Comparison of ENCODE assay signal across 41 mouse cellular contexts in genomic region chr10:127829121-127829520, GRCm38 (mm10). TPM values are rescaled to one million over a fixed set of nuclear protein-coding genes. Genes with fewer than 3 reads are reported as not detected.
DNase-seq lines count a peak whose midpoint lies in the region; TF ChIP-seq lines count a peak whose summit lies in the region.
"Had no signal": no experiment of that assay in that cellular context is flagged by ENCODE, and none has a peak within 500 bp of the region (broad histone marks: within the 10 kb centered on the region; RNA-seq: fewer than 3 reads in every experiment).

No protein-coding gene starts in this region.

- H3K36me3 ChIP-seq in testis, adult 2 months (ENCODE audit: control insufficient read depth, insufficient read depth, low read length), result no peaks in the 10 kb centered on the region
- H3K36me3 ChIP-seq: forebrain, embryonic 12.5 days; heart, embryonic 13.5 days; hindbrain, embryonic 10.5 days; hindbrain, embryonic 15.5 days; limb, embryonic 13.5 days; lung, embryonic 15.5 days; stomach, embryonic 15.5 days had no signal

- no peaks in the 10 kb centered on the region for H3K27me3 ChIP-seq in testis, adult 2 months (ENCODE audit: control insufficient read depth, insufficient read depth, low read length)
- H3K27me3 ChIP-seq: forebrain, embryonic 12.5 days; heart, embryonic 13.5 days; hindbrain, embryonic 15.5 days; limb, embryonic 13.5 days; lung, embryonic 15.5 days; stomach, embryonic 15.5 days had no signal

- peak overlapping the region; percentile 29 for H3K4me3 ChIP-seq in testis, adult 2 months (ENCODE audit: control insufficient read depth, low read depth, low read length)
- H3K4me3 ChIP-seq: erythroblast, embryonic 14.5 days; forebrain, embryonic 12.5 days; heart, embryonic 13.5 days; hindbrain, embryonic 10.5 days; hindbrain, embryonic 15.5 days; left cerebral cortex, adult 2 months; limb, embryonic 13.5 days; lung, embryonic 15.5 days; stomach, embryonic 15.5 days had no signal

- peak; percentile 30 for DNase-seq in cerebellum, adult 9-11 months
- DNase-seq in cerebellum, postnatal 4 days (ENCODE audit: low spot score in 2 of 2), result no peak
- no peak for DNase-seq in testis, postnatal 10 days (ENCODE audit: low spot score)
- peak; percentile 16 for DNase-seq in brain, embryonic 18.5 days (ENCODE audit: low read depth, low spot score)
- no peak for DNase-seq in urinary bladder, postnatal 10 days (ENCODE audit: low spot score)
- no peak for DNase-seq in layer of hippocampus, postnatal 10 days (ENCODE audit: low spot score in 2 of 2)
- DNase-seq: adrenal gland, postnatal 10 days; heart, postnatal 10 days; kidney, adult 11 months; kidney, postnatal 25 days; right cerebral cortex, postnatal 25 days; thymus, adult 18-20 months; thymus, postnatal 25 days had no signal

- H3K27ac ChIP-seq in testis, adult 2 months (ENCODE audit: control insufficient read depth, insufficient read depth, low read depth, low read length), result no peak overlapping the region
- H3K27ac ChIP-seq: forebrain, embryonic 12.5 days; heart, embryonic 13.5 days; hindbrain, embryonic 10.5 days; hindbrain, embryonic 15.5 days; left cerebral cortex, adult 2 months; limb, embryonic 13.5 days; lung, embryonic 15.5 days; stomach, embryonic 15.5 days had no signal

- TF ChIP-seq CTCF in testis, adult 2 months (IDR thresholded peaks at IDR 0.05; ENCODE audit: control insufficient read depth, insufficient read depth, insufficient replicate concordance, low read depth, low read length), result no peak

- H3K4me1 ChIP-seq in testis, adult 2 months (ENCODE audit: control insufficient read depth, insufficient read depth, low read length), result no peaks in the 10 kb centered on the region
- H3K4me1 ChIP-seq: forebrain, embryonic 12.5 days; heart, embryonic 13.5 days; hindbrain, embryonic 10.5 days; hindbrain, embryonic 15.5 days; limb, embryonic 13.5 days; lung, embryonic 15.5 days; stomach, embryonic 15.5 days had no signal

- no peak for TF ChIP-seq POLR2A in testis, adult 2 months (IDR thresholded peaks at IDR 0.05; ENCODE audit: control insufficient read depth, low read depth, low read length)

RNA-seq across cellular contexts. Expression of gene Rdh19, which starts 20.6 kb away (rescaled TPM):
- polyA plus RNA-seq in testis, adult 2 months (2012; rRNA removed), result not detected in 2 replicates
- total RNA-seq in layer of hippocampus, postnatal 10 days (2021), result not detected
- total RNA-seq: gastrocnemius, adult 8-10 months; gastrocnemius, postnatal 4 days; heart, adult 8-10 months; heart, postnatal 10 days; layer of hippocampus, adult 18-20 months; layer of hippocampus, postnatal 14 days; left cerebral cortex, adult 2 months; left cerebral cortex, postnatal 36 days; megakaryocyte, adult 5-6 weeks; neutrophil, adult 5-6 weeks had no signal
- polyA plus RNA-seq: CD4-positive, CD25-positive, alpha-beta regulatory T cell, adult 4 months; cortical plate, adult 2 months; embryonic facial prominence, embryonic 14.5 days; erythroblast, embryonic 14.5 days; forebrain, embryonic 12.5 days; heart, embryonic 13.5 days; hindbrain, embryonic 10.5 days; hindbrain, embryonic 15.5 days; inflammation-experienced regulatory T-cells, adult 6 months; kidney, embryonic 14.5 days; limb, embryonic 13.5 days; liver, embryonic 11.5 days; liver, embryonic 16.5 days; lung, embryonic 15.5 days; midbrain, embryonic 11.5 days; midbrain, embryonic 16.5 days; neural tube, embryonic 11.5 days; stomach, embryonic 15.5 days had no signal

RNA-seq across cellular contexts. Expression of gene Rdh16, which starts 28.2 kb away (rescaled TPM):
- polyA plus RNA-seq in testis, adult 2 months (2012; rRNA removed), result 0.04 TPM in 2 replicates
- under 1 TPM in 1 of 2 experiments, not detected in 1; 0.11 TPM for total RNA-seq in layer of hippocampus, postnatal 10 days (2021)
- total RNA-seq: heart, adult 8-10 months; heart, postnatal 10 days; megakaryocyte, adult 5-6 weeks; neutrophil, adult 5-6 weeks had no signal
- polyA plus RNA-seq: CD4-positive, CD25-positive, alpha-beta regulatory T cell, adult 4 months; embryonic facial prominence, embryonic 14.5 days; erythroblast, embryonic 14.5 days; forebrain, embryonic 12.5 days; heart, embryonic 13.5 days; hindbrain, embryonic 10.5 days; hindbrain, embryonic 15.5 days; inflammation-experienced regulatory T-cells, adult 6 months; limb, embryonic 13.5 days; liver, embryonic 11.5 days; lung, embryonic 15.5 days; midbrain, embryonic 11.5 days; midbrain, embryonic 16.5 days; neural tube, embryonic 11.5 days; stomach, embryonic 15.5 days had no signal

RNA-seq across cellular contexts. Expression of gene Rdh16f2, which starts 37.2 kb away (rescaled TPM):
- polyA plus RNA-seq in testis, adult 2 months (2012; rRNA removed), result 0.23 and 0.26 TPM in 2 replicates
- not detected for total RNA-seq in layer of hippocampus, postnatal 10 days (2021)
- total RNA-seq: gastrocnemius, adult 8-10 months; gastrocnemius, postnatal 4 days; heart, adult 8-10 months; heart, postnatal 10 days; layer of hippocampus, adult 18-20 months; layer of hippocampus, postnatal 14 days; left cerebral cortex, adult 2 months; left cerebral cortex, postnatal 36 days; megakaryocyte, adult 5-6 weeks; neutrophil, adult 5-6 weeks had no signal
- polyA plus RNA-seq: CD4-positive, CD25-positive, alpha-beta regulatory T cell, adult 4 months; cortical plate, adult 2 months; embryonic facial prominence, embryonic 14.5 days; erythroblast, embryonic 14.5 days; forebrain, embryonic 12.5 days; heart, embryonic 13.5 days; hindbrain, embryonic 10.5 days; hindbrain, embryonic 15.5 days; inflammation-experienced regulatory T-cells, adult 6 months; kidney, embryonic 14.5 days; limb, embryonic 13.5 days; liver, embryonic 11.5 days; lung, embryonic 15.5 days; midbrain, embryonic 11.5 days; midbrain, embryonic 16.5 days; neural tube, embryonic 11.5 days; stomach, embryonic 15.5 days had no signal

RNA-seq across cellular contexts. Expression of gene Rdh9, which starts 52.9 kb away (rescaled TPM):
- polyA plus RNA-seq in testis, adult 2 months (2012; rRNA removed), result 0.11 and 0.23 TPM in 2 replicates
- under 1 TPM; 0.33 to 0.50 TPM for total RNA-seq in layer of hippocampus, postnatal 10 days (2021)
- total RNA-seq: layer of hippocampus, postnatal 14 days; left cerebral cortex, postnatal 36 days; megakaryocyte, adult 5-6 weeks; neutrophil, adult 5-6 weeks had no signal
- polyA plus RNA-seq: erythroblast, embryonic 14.5 days; hindbrain, embryonic 10.5 days; liver, embryonic 11.5 days; liver, embryonic 16.5 days; lung, embryonic 15.5 days; midbrain, embryonic 16.5 days; neural tube, embryonic 11.5 days had no signal

RNA-seq across cellular contexts. Expression of gene Rdh7, which starts 59.5 kb away (rescaled TPM):
- not detected in 2 replicates for polyA plus RNA-seq in testis, adult 2 months (2012; rRNA removed)
- not detected for total RNA-seq in layer of hippocampus, postnatal 10 days (2021)
- total RNA-seq: heart, postnatal 10 days; layer of hippocampus, adult 18-20 months; layer of hippocampus, postnatal 14 days; left cerebral cortex, adult 2 months; left cerebral cortex, postnatal 36 days; megakaryocyte, adult 5-6 weeks; neutrophil, adult 5-6 weeks had no signal
- polyA plus RNA-seq: CD4-positive, CD25-positive, alpha-beta regulatory T cell, adult 4 months; cortical plate, adult 2 months; embryonic facial prominence, embryonic 14.5 days; erythroblast, embryonic 14.5 days; forebrain, embryonic 12.5 days; heart, embryonic 13.5 days; hindbrain, embryonic 10.5 days; hindbrain, embryonic 15.5 days; inflammation-experienced regulatory T-cells, adult 6 months; kidney, embryonic 14.5 days; limb, embryonic 13.5 days; liver, embryonic 11.5 days; lung, embryonic 15.5 days; midbrain, embryonic 11.5 days; midbrain, embryonic 16.5 days; neural tube, embryonic 11.5 days had no signal

Comparison
In these comparisons a context has a peak if more than half of its experiments do, and no peak if none do; other contexts are left out.
1. DNase-seq: peak in cerebellum, adult 9-11 months (single experiment) and brain, embryonic 18.5 days (single experiment); none in cerebellum, postnatal 4 days (0 of 2), testis, postnatal 10 days (single experiment), urinary bladder, postnatal 10 days (single experiment) and layer of hippocampus, postnatal 10 days (0 of 2).